Mouse (Mus musculus) NIH3T3 (cell line): ENCODE data around the gene Gpank1.
A peak's percentile ranks its signal among the peaks of the same experiment; 100 is the strongest.

Source experiments
- DNase-seq: peaks from one replicate; pipeline ENCODE4 v3.0.0-alpha.2; 2012; ENCODE audit warnings: low read depth

The Gpank1 gene

GRCm38 (mm10) chr17:35121143-35121799, at the start of gene Gpank1:
Gene Gpank1, plus strand, starts transcription at chr17:35121455.
- peak; percentile 99 for DNase-seq

- no peak for DNase-seq
Measured at GRCm38 (mm10) chr17:35074097-35074496, 47.2 kb upstream of the Gpank1 start.

- no peak for DNase-seq
Measured at GRCm38 (mm10) chr17:35076507-35077176, 44.6 kb upstream of the Gpank1 start, which contains the start of gene Ly6g6e. Gene Ly6g6e, plus strand, starts transcription at chr17:35076902.

- DNase-seq = no peak
Measured at GRCm38 (mm10) chr17:35077285-35077684, 44.0 kb upstream of the Gpank1 start.

- no peak for DNase-seq
Measured at GRCm38 (mm10) chr17:35077786-35078233, 43.4 kb upstream of the Gpank1 start, which contains the start of gene Ly6g6d. Gene Ly6g6d, minus strand, starts transcription at chr17:35078065.

GRCm38 (mm10) chr17:35079778-35080177, 41.5 kb upstream of the Gpank1 start:
- no peak for DNase-seq

GRCm38 (mm10) chr17:35080248-35080647, 41.0 kb upstream of the Gpank1 start:
- DNase-seq = no peak

- no peak for DNase-seq
Measured at GRCm38 (mm10) chr17:35080710-35081109, 40.5 kb upstream of the Gpank1 start.

GRCm38 (mm10) chr17:35082841-35083576, 38.2 kb upstream of the Gpank1 start:
- DNase-seq = no peak

GRCm38 (mm10) chr17:35083929-35084497, 37.2 kb upstream of the Gpank1 start:
- no peak for DNase-seq

GRCm38 (mm10) chr17:35085208-35085865, 35.9 kb upstream of the Gpank1 start, which contains the start of gene Ly6g6f:
Gene Ly6g6f, minus strand, starts transcription at chr17:35085610.
- DNase-seq = no peak

GRCm38 (mm10) chr17:35088151-35088550, 33.1 kb upstream of the Gpank1 start:
- DNase-seq = peak; percentile 58

GRCm38 (mm10) chr17:35088825-35089644, 32.2 kb upstream of the Gpank1 start, which contains the start of gene Abhd16a:
Gene Abhd16a, plus strand, starts transcription at chr17:35089263.
- peak; percentile 97 for DNase-seq

GRCm38 (mm10) chr17:35090166-35090932, 30.9 kb upstream of the Gpank1 start:
- peak; percentile 52 for DNase-seq

GRCm38 (mm10) chr17:35092403-35093198, 28.7 kb upstream of the Gpank1 start:
- no peak for DNase-seq

GRCm38 (mm10) chr17:35094475-35095365, 26.5 kb upstream of the Gpank1 start:
- DNase-seq = no peak

- no peak for DNase-seq
Measured at GRCm38 (mm10) chr17:35096597-35096996, 24.7 kb upstream of the Gpank1 start.

- DNase-seq = no peak
Measured at GRCm38 (mm10) chr17:35097164-35097655, 24.0 kb upstream of the Gpank1 start.
